Mouse (Mus musculus): Measurements from ENCODE around the gene Jup.

Jup gene

DNA sequence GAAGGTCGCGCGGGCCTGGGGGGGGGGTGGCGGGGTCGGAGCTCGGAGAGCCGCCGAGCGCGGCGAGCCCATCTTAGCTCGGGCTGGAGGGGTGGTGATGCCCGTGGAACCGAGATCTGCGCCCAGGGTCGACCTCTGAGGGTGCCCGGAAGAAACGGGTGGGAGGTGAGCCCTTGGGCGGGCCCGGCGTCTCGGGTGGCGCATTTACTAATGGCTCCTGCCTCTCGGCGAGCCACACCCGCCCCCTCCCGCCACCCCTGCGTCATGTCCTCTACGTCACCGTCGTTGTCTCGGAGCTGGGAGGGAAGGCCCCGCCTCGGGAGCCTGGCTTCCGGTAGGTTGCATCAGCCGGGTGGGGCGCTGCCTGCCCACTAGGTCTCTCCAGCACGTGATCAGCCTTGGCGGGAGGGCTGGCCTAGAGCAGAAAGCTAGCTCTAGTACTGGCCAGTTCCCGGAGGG is 77.4 kb downstream of the Jup start:
- DNase-seq (ENCODE audit: low read depth, low spot score) = peak; percentile 96

DNA sequence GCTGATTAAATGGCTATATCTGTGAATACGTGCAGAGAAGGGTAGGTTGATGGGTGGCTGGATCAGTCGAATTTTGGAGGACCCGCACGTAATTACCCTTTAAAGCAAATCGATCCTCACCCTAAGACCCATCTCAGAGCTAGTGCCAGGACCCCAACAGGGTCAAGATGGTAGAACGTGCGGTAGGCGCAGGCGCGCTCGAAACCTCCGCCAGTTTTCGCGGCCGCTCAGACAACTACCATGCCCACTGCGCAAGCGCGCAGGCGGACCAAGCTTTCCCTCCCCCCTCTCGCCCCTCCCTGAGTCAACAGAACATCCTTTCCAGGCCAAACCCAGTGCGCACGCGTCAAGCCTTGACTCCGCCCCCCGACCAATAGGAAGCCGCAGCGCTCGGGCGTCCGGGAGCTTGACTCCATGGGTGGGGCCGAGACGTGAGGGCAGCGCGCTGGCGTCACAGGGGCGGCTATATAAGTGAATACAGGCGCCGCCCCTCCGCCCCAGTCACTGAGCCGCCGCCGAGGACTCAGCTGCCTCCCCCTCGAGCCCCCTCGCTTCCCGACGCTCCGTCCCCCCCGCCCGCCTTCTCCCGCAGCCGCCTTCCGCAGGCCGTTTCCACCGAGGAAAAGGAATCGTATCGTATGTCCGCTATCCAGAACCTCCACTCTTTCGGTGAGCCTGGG is 77.9 kb downstream of the Jup start, which contains the start of gene Eif1:
Gene Eif1, plus strand, starts transcription at position 394 of the 680 bp plus-strand sequence.
- DNase-seq (ENCODE audit: low read depth, low spot score) = peak; percentile 100

Measured in forelimb bud, embryonic 11.5 days (tissue).